Mouse (Mus musculus) intestine, postnatal 0 days (tissue): ENCODE data around the gene C530008M17Rik. TPM values are rescaled to one million over a fixed set of nuclear protein-coding genes. Genes with fewer than 3 reads are reported as not detected.
A peak's percentile ranks its signal among the peaks of the same experiment; 100 is the strongest.

Experiments
- ATAC-seq: fragments of 200-750 bp; cut with Nextera tagmentation; 2 replicates; pipeline ENCODE4 v1.8.0; 2017; ENCODE audit warnings: mild to moderate bottlenecking, moderate TSS enrichment, moderate library complexity
- H3K27ac ChIP-seq: fragments of 300-500 bp; sonication (generic); 2 replicates; pipeline ENCODE4 v1.5.1; 2014; ENCODE audit warnings: mild to moderate bottlenecking, low read depth, low read length, moderate library complexity
- H3K27me3 ChIP-seq: fragments of 300-500 bp; sonication (generic); replicated peaks from 2 replicates; pipeline ENCODE4 v1.6.1; 2014; ENCODE audit warnings: low read length, mixed read lengths; ENCODE audit not compliant: control insufficient read depth, insufficient read depth
- H3K36me3 ChIP-seq: fragments of 300-500 bp; sonication (generic); 2 replicates; pipeline ENCODE4 v1.6.1; 2014; ENCODE audit warnings: mild to moderate bottlenecking, moderate library complexity; ENCODE audit not compliant: control insufficient read depth, insufficient read depth
- H3K4me1 ChIP-seq: fragments of 300-500 bp; sonication (generic); replicated peaks from 2 replicates; pipeline ENCODE4 v1.6.1; 2014; ENCODE audit warnings: antibody characterized with exemption, low read length, mixed read lengths; ENCODE audit not compliant: control insufficient read depth, insufficient read depth
- H3K4me2 ChIP-seq: fragments of 300-500 bp; sonication (generic); replicated peaks from 2 replicates; pipeline ENCODE4 v1.6.1; 2014; ENCODE audit warnings: low read depth, mild to moderate bottlenecking, moderate library complexity
- H3K4me3 ChIP-seq: fragments of 300-500 bp; sonication (generic); 2 replicates; pipeline ENCODE4 v1.5.1; 2014; ENCODE audit warnings: low read depth, low read length
- H3K9ac ChIP-seq: fragments of 300-500 bp; sonication (generic); 2 replicates; pipeline ENCODE4 v1.6.1; 2014; ENCODE audit warnings: mild to moderate bottlenecking, low read depth, low read length
- H3K9me3 ChIP-seq: fragments of 300-500 bp; sonication (generic); 2 replicates; pipeline ENCODE4 v1.6.1; 2016; ENCODE audit warnings: mixed run types; ENCODE audit not compliant: control insufficient read depth
- CTCF ChIP-seq: sonication (generic); IDR thresholded peaks from 2 replicates; pipeline ENCODE4 v1.5.1; 2016; ENCODE audit warnings: low read depth, mild to moderate bottlenecking, control low read depth, antibody characterized with exemption, moderate library complexity
- WGBS: fragments of 180-500 bp; shearing (Covaris S2); extraction: QIAGEN DNeasy Blood & Tissue Kit; methylation state at CpG from one replicate; pipeline ENCODE4 v1.1.7; 2014; 5-methylcytosine and 5-hydroxymethylcytosine counted together
- polyA plus RNA-seq: library from polyadenylated mRNA; unstranded; fragments of >200 nt; fragmentation: Nextera tagmentation; extraction: Ambion mirVana; gene quantifications from 2 replicates; pipeline ENCODE4 v1.2.1, GENCODE M21; 2015

The C530008M17Rik gene
- polyA plus RNA-seq, 1 experiment from 2014 or later: 15.3 TPM

GRCm38 (mm10) chr5:76818807-76819206, 162.5 kb downstream of the C530008M17Rik start:
- ATAC-seq: no peak
- Histone ChIP-seq H3K9me3 (no peaks in the 10 kb centered on the region), H3K27ac (0 out of 2 replicates have a peak overlapping the region, but pooled peaks have one; percentile 28), H3K4me1 (no peaks in the 10 kb centered on the region), H3K9ac (no peak overlapping the region), H3K27me3 (no peaks in the 10 kb centered on the region), H3K36me3 (no peaks in the 10 kb centered on the region), H3K4me3 (no peak overlapping the region), H3K4me2 (no peak overlapping the region)
- WGBS: 87% methylated on average over 6 of the region's 6 CpGs
- TF ChIP-seq CTCF: no peak

GRCm38 (mm10) chr5:76822097-76822496, 165.8 kb downstream of the C530008M17Rik start:
- WGBS: 40% methylated on average over 15 of the region's 15 CpGs
- H3K27ac ChIP-seq: peak overlapping the region; percentile 87
- H3K4me2 ChIP-seq: peak overlapping the region; percentile 60
- H3K27me3 ChIP-seq: no peaks in the 10 kb centered on the region
- ATAC-seq: peak; percentile 82
- H3K36me3 ChIP-seq: no peaks in the 10 kb centered on the region
- H3K4me1 ChIP-seq: no peaks in the 10 kb centered on the region
- peak overlapping the region; percentile 34 for H3K4me3 ChIP-seq
- H3K9ac ChIP-seq: peak overlapping the region; percentile 58
- peak; percentile 20; the same call in 1 of the 2 replicates for TF ChIP-seq CTCF
- no peaks in the 10 kb centered on the region for H3K9me3 ChIP-seq

- H3K36me3 ChIP-seq: no peaks in the 10 kb centered on the region
- H3K9me3 ChIP-seq: no peaks in the 10 kb centered on the region
- TF ChIP-seq CTCF: no peak
- no peaks in the 10 kb centered on the region for H3K27me3 ChIP-seq
- no peaks in the 10 kb centered on the region for H3K4me1 ChIP-seq
- 88% methylated on average over 7 of the region's 7 CpGs for WGBS
- H3K4me3 ChIP-seq: no peak overlapping the region
- H3K27ac ChIP-seq: no peak overlapping the region
- H3K9ac ChIP-seq: no peak overlapping the region
- no peak for ATAC-seq
- no peak overlapping the region for H3K4me2 ChIP-seq
These were observed 172.4 kb downstream of the C530008M17Rik start for GRCm38 (mm10) chr5:76828527-76829240.

- WGBS: 82% methylated on average over 17 of the region's 17 CpGs
These were observed 176.4 kb downstream of the C530008M17Rik start for GRCm38 (mm10) chr5:76832529-76833210.

GRCm38 (mm10) chr5:76837018-76837417, 180.7 kb downstream of the C530008M17Rik start:
- no peak overlapping the region for H3K4me2 ChIP-seq
- no peak overlapping the region for H3K27ac ChIP-seq
- no peaks in the 10 kb centered on the region for H3K27me3 ChIP-seq
- H3K4me3 ChIP-seq: no peak overlapping the region
- no peaks in the 10 kb centered on the region; the same call in 1 of the 2 replicates for H3K36me3 ChIP-seq
- ATAC-seq: no peak
- no peaks in the 10 kb centered on the region for H3K4me1 ChIP-seq
- H3K9ac ChIP-seq: no peak overlapping the region
- H3K9me3 ChIP-seq: no peaks in the 10 kb centered on the region
- WGBS: 72% methylated on average over 5 of the region's 5 CpGs
- TF ChIP-seq CTCF: no peak

More at GRCm38 (mm10) chr5:76832529-76833210, 176.4 kb downstream of the C530008M17Rik start:
- Histone ChIP-seq H3K4me2 (no peak overlapping the region), H3K27ac (no peak overlapping the region), H3K9me3 (no peaks in the 10 kb centered on the region), H3K36me3 (no peaks in the 10 kb centered on the region), H3K4me1 (no peaks in the 10 kb centered on the region), H3K27me3 (no peaks in the 10 kb centered on the region), H3K9ac (no peak overlapping the region), H3K4me3 (no peak overlapping the region)
- ATAC-seq: no peak
- no peak for TF ChIP-seq CTCF

GRCm38 (mm10) chr5:76839786-76840185, 183.5 kb downstream of the C530008M17Rik start:
- no peaks in the 10 kb centered on the region; the same call in 1 of the 2 replicates for H3K36me3 ChIP-seq
- H3K27me3 ChIP-seq: no peaks in the 10 kb centered on the region
- H3K9me3 ChIP-seq: no peaks in the 10 kb centered on the region
- no peak for ATAC-seq
- H3K4me2 ChIP-seq: no peak overlapping the region
- no peaks in the 10 kb centered on the region for H3K4me1 ChIP-seq
- no peak overlapping the region for H3K4me3 ChIP-seq
- H3K27ac ChIP-seq: no peak overlapping the region
- 74% methylated on average over 6 of the region's 6 CpGs for WGBS
- no peak overlapping the region for H3K9ac ChIP-seq
- no peak for TF ChIP-seq CTCF
